Mouse (Mus musculus) bone marrow macrophage, adult 2 months (primary cell): ENCODE measurements around the gene Fam47e. TPM values are rescaled to one million over a fixed set of nuclear protein-coding genes. Genes with fewer than 3 reads are reported as not detected.

ENCODE experiments used
- H3K27ac ChIP-seq: 2 replicates; pipeline ENCODE4 v1.5.1; 2012; ENCODE audit warnings: low read depth, low read length; ENCODE audit not compliant: insufficient read depth
- H3K4me1 ChIP-seq: 2 replicates; pipeline ENCODE4 v1.6.1; 2012; ENCODE audit warnings: low read length; ENCODE audit not compliant: control insufficient read depth, insufficient read depth
- H3K4me3 ChIP-seq: 2 replicates; pipeline ENCODE4 v1.5.1; 2012; ENCODE audit warnings: mild to moderate bottlenecking, low read length, moderate library complexity; ENCODE audit not compliant: insufficient read depth
- CTCF ChIP-seq: IDR thresholded peaks from 2 replicates; pipeline ENCODE4 v1.5.1; 2012; ENCODE audit warnings: low read depth, mild to moderate bottlenecking, low read length, moderate library complexity
- POLR2A ChIP-seq: IDR thresholded peaks from 2 replicates; pipeline ENCODE4 v1.6.1; 2012; ENCODE audit warnings: mild to moderate bottlenecking, low read depth, low read length, borderline replicate concordance
- polyA plus RNA-seq: library from polyadenylated mRNA; stranded (reverse); fragments of >200 nt; gene quantifications from 2 replicates; pipeline ENCODE4 v1.2.4, GENCODE M21; 2012; ENCODE audit not compliant: missing spikeins, insufficient read depth, insufficient read length

Gene Fam47e
- polyA plus RNA-seq, 1 experiment, result not detected

DNA sequence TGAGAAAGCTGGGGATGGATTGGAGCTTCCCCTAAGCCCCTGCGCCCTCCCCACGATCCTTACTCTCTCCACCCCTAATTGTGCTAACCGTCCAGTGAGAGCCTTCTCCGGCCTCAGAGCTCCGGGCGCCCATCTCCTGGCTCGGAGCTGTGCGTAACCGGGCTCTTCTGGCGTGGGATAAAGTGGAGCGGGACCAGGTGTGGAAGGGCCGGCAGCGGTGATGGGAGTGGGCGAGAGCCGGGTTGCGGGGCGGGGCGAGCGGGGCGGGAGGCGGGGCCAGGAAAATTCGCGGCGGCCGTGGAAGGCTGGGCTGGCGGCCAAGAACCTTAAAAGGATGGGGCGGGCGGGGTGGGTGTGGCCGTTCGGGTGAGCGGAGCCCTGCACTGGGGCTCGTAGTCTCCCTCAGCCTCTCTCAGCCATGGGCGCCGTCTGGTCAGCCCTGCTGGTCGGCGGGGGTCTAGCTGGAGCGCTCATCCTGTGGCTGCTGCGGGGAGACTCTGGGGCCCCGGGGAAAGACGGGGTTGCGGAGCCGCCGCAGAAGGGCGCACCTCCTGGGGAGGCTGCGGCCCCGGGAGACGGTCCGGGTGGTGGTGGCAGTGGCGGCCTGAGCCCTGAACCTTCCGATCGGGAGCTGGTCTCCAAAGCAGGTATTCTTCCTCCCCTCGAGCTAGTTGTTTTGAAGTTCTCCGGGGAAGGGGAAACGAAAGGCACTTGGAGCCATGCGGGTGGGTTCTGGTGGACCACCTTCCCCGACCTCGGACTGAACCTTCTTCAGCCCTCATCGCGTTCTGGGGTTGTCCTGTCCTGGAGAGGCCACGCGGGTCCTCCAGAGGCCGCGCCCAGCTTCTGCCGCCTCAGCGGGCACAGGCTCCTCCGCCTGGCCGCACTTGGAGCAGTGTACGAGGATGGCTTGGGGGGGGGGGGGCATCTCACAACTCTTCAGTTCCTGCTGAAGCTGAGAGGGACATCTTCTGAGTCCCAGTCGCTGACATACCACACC, 48.1 kb downstream of the Fam47e start, which contains the start of gene Stbd1:
Stbd1 (plus strand) TSS at position 351 of the 1,000 bp plus-strand sequence.
- no peak within 1 kb of the TSS for H3K27ac ChIP-seq
- TF ChIP-seq POLR2A (no peak), CTCF (no peak)

DNA sequence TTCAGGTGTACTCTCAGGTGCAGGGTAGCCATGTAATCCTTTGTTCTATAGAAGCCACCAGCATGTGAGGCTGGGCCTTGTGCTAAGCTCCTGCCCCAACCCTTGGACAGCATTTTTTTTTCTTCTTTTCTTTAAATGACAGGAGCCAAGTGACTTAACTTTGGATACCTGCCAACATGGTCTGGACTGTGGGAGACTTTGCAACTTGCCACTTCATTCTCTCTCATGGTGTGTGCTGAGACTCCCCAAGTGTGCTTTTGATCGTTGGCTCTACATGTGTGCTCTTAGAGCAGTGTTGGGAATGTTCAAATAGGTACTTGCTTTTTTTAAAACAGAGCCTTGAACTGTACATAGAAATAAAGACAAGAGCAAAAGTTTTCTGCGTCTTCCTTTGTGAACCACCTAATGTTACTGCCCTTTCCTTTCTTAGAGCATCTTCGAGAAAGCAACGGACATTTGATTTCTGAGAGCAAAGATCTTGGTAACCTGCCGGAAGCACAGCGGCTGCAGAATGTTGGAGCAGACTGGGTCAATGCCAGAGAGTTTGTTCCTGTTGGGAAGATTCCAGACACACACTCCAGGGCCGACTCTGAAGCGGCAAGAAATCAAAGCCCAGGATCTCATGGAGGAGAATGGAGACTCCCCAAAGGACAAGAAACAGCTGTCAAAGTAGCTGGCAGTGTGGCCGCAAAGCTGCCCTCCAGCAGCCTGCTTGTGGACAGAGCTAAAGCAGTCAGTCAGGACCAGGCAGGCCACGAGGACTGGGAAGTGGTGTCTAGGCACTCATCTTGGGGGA, 49.8 kb downstream of the Fam47e start:
- H3K27ac ChIP-seq, result no peak overlapping the region
- no peak for TF ChIP-seq POLR2A
- no peak for TF ChIP-seq CTCF
- no peaks in the 10 kb centered on the region for H3K4me1 ChIP-seq
- no peak overlapping the region for H3K4me3 ChIP-seq

More for the DNA sequence above, 48.1 kb downstream of the Fam47e start, which contains the start of gene Stbd1:
- Histone ChIP-seq H3K4me3 (peak within 1 kb of the TSS; percentile 63), H3K4me1 (no peaks in the 10 kb centered on the region)

DNA sequence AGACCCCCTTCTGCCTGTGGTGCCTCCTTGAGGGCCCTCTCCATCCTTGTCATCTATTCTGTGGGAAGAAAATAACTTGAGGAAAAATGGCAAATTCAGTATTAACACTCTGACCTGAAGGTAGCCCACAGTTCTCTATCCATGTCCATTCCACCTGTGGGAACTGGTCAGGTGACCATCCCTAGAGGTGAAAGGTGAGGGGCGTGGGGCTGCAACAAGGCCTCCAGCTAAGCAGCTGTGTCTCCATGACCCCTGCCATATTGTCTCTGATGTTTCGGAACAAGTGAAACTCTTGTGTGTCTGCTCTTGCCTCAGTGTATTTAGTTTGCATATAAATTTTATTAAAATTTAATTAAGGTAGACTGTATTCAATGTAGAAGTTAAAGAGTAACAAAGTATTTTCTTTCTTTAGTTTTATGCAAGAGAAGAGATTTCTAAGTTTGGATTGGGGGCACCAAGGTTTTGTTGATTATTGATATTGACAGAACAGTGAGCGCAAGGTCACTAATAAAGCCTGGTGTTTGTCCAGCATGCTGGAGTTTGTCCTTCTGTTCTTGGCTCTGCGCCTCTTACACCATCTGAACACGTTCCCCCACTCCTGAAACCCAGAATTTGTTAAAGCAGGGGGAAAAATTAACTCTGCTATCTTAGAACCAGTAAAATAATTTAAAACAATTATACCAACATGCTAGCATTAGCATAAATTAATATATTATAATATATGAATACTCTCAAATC, 52.8 kb downstream of the Fam47e start:
- Histone ChIP-seq H3K27ac (no peak overlapping the region), H3K4me1 (no peaks in the 10 kb centered on the region), H3K4me3 (no peak overlapping the region)
- TF ChIP-seq POLR2A (no peak), CTCF (no peak)

DNA sequence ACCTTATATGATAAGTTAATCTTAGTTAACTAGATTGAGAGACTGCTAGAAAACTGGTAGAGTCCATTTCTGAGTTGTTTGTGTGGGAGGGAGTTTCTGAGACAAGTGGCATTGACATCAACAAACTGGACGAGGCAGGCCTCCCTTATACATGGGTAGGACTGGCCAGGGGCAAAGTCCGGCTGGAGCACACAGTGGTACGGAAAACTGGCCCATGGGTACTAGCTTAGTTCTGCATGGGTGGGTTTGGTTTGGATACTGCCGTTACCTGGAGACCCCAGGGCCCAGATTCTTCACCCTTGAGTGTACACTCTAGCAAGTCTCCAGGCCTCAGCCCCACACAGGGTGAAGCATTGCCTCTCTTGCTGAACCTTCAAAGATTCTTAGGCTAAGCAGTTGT, 57.9 kb downstream of the Fam47e start:
- TF ChIP-seq CTCF (no peak), POLR2A (no peak)
- no peaks in the 10 kb centered on the region for H3K4me1 ChIP-seq
- no peak overlapping the region for H3K27ac ChIP-seq
- no peak overlapping the region for H3K4me3 ChIP-seq

DNA sequence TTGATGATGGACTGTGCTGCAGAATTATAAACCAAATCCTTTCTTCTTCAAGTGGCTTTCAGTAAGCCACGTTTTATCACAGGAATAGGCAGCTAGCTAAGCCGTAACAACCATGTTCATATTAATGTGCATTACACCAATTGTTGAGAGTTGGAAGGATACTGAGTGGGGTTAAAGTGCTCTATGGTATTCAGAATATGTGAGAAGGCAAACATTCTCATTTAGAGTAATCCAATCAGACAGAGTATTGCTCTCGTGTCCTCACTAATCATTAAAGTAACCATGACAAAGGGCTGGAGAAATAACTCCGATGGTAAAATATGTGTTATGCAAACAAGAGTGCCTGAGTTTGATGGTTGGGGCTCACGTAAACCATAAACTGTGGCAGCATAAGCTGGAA, 67.0 kb downstream of the Fam47e start:
- no peak for TF ChIP-seq CTCF
- TF ChIP-seq POLR2A, result no peak
- H3K27ac ChIP-seq, result no peak overlapping the region

DNA sequence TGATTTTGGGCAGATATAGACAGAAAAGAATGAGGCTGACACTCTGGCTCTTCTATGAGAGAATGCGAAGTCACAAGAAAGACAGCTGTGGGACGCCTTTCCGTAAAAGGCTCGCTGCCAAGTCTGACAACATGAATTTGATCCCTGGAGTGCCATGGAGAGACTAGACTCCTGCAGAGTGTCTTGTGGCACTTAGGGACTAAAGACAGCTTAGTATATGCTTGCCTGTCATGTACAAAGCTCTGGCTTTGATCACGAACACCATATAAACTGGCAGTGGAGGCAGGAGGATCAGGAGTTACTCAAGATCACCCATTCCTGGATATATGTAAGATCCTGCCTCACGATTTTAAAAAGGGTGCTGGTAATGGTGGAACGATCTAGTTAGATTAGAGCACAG, 73.0 kb downstream of the Fam47e start:
- Histone ChIP-seq H3K27ac (no peak overlapping the region), H3K4me1 (no peaks in the 10 kb centered on the region), H3K4me3 (no peak overlapping the region)
- TF ChIP-seq CTCF (no peak), POLR2A (no peak)

More for the DNA sequence above, 67.0 kb downstream of the Fam47e start:
- no peak overlapping the region for H3K4me3 ChIP-seq
- no peaks in the 10 kb centered on the region for H3K4me1 ChIP-seq

DNA sequence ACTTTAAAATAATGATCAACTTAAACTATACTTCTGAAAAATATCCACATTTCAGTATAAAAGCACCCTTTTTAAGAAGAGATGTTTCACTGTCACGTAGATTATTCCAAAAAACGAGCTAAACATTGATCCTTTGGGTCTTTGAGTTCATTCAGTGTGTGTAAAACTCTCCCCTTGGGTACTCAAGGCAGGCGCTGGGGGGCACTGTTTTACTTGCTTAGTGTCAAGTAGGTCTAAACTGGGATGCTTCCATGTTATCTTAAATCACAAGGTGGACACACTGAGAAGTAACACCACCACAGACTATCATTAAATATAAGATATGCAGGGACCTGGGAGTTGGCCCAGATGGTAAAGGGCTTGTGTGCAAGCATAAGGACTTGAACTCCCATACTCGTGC, 78.7 kb downstream of the Fam47e start:
- H3K4me1 ChIP-seq, result no peaks in the 10 kb centered on the region
- TF ChIP-seq POLR2A (no peak), CTCF (no peak)
- H3K4me3 ChIP-seq, result no peak overlapping the region
- H3K27ac ChIP-seq, result no peak overlapping the region

DNA sequence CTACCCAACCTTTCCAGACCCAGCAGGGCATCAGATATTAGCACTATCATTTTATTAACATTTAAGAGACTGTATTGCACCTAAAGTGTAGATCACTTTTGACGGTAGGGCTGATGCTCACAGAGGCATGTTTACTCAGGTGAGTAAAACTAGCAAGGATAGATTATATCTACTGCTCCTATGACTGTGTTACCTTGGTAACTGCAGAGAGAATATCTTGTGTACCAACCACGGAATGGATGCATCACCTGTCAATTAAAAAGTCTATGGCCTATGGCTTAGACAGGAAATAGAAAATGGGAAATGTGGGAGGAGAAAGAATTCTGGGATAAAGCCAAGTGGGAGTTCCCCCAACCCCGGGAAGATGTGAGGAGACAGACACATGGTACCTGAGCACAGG, 80.0 kb downstream of the Fam47e start:
- Histone ChIP-seq H3K4me1 (no peaks in the 10 kb centered on the region), H3K27ac (no peak overlapping the region), H3K4me3 (no peak overlapping the region)
- no peak for TF ChIP-seq POLR2A
- TF ChIP-seq CTCF, result no peak

DNA sequence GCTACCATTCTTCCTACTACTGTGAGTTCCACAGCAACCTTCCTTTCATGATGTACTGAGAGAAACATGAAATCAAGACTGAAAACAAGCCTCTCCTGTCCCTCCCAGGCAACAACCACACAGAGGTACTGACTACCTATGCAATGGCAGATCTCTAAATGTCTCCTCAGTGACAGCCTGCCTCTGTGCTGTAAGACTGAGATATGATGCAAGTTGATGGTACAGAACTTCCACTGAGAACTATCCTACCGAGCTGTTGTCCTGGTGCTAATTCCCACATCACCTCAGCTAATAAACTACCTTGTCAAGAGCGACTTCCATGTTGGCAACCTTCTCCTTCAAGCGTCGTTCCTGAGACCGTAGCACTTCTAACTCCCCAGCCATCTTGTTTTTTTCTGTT, 81.0 kb downstream of the Fam47e start:
- no peak for TF ChIP-seq CTCF
- TF ChIP-seq POLR2A, result no peak
- Histone ChIP-seq H3K4me1 (no peaks in the 10 kb centered on the region), H3K4me3 (no peak overlapping the region), H3K27ac (no peak overlapping the region)
